Mouse (Mus musculus): ENCODE data around the gene Dlg2.

DNA sequence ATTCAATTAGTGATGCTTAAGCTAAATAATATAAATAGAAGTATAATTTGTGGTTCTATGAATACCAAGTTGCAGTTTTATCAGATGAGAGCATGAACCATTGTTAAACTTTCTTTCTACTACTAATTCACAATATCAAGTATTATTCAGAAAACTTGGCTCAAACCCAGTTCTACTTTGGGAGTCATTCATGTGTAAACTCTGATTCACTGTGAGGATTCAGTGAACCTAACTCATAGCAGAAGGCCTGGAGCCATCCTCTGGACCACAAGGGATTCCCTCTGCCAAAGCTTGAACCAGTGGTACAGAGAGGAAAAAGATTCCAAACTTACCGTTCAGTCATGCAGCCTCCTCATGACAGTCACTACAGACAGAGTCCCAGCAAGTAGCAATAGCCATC, 1920.3 kb downstream of the Dlg2 start:
- TF ChIP-seq CTCF (IDR thresholded peaks at IDR 0.05; ENCODE audit: low read depth, low read length) (no peak), TAL1 (conservative IDR thresholded peaks at IDR 0.05; ENCODE audit: low read depth, low read length) (no peak), POLR2AphosphoS5 (IDR thresholded peaks at IDR 0.05; ENCODE audit: insufficient replicate concordance, low read depth, low read length) (no peak), GATA1 (IDR thresholded peaks at IDR 0.05; ENCODE audit: borderline replicate concordance, low read length) (no peak), GATA2 (IDR thresholded peaks at IDR 0.05; ENCODE audit: borderline replicate concordance, low read depth, low read length) (no peak)

All from G1E (cell line).